Mouse (Mus musculus) MEL (cell line): ENCODE results near the gene Casz1. TPM values are rescaled to one million over a fixed set of nuclear protein-coding genes. Genes with fewer than 3 reads are reported as not detected.

ENCODE experiments used
- DNase-seq: peaks from one replicate; pipeline ENCODE4 v3.0.0; 2011; ENCODE audit warnings: low read depth, low spot score
- H3K27ac ChIP-seq: 2 replicates; pipeline ENCODE4 v1.5.1; 2012; ENCODE audit warnings: low read depth, mild to moderate bottlenecking, control low read depth, low read length, moderate library complexity; ENCODE audit not compliant: control insufficient read depth
- H3K27me3 ChIP-seq, 2 experiments: fragments of 150-350 bp in 1 of 2; sonication (generic) in 1 of 2; 2 replicates each; pipeline ENCODE4 v1.6.1; 2012; ENCODE audit warnings: low read length in 2 of 2, mild to moderate bottlenecking in 2 of 2, improper control_type of control experiment in 1 of 2, moderate library complexity in 1 of 2; ENCODE audit not compliant: insufficient read depth in 2 of 2, control insufficient read depth in 1 of 2
- H3K36me3 ChIP-seq, 2 experiments: 2 replicates each; pipeline ENCODE4 v1.6.1; 2012 to 2014; ENCODE audit warnings: low read length in 2 of 2, improper control_type of control experiment in 1 of 2, inconsistent platforms in 1 of 2, mild to moderate bottlenecking in 1 of 2; ENCODE audit not compliant: insufficient read depth in 2 of 2, control insufficient read depth in 1 of 2
- H3K4me1 ChIP-seq, 2 experiments: fragments of 150-350 bp in 1 of 2; sonication (generic) in 1 of 2; 2 replicates each; pipeline ENCODE4 v1.6.1; 2012; ENCODE audit warnings: low read length in 2 of 2, improper control_type of control experiment in 1 of 2, mild to moderate bottlenecking in 1 of 2; ENCODE audit not compliant: insufficient read depth in 2 of 2, control insufficient read depth in 1 of 2
- H3K4me3 ChIP-seq, 2 experiments: fragments of 150-350 bp in 1 of 2; sonication (generic) in 1 of 2; 2 replicates each; pipeline ENCODE4 v1.5.1; 2012; ENCODE audit warnings: low read depth in 2 of 2, low read length in 2 of 2, mild to moderate bottlenecking in 2 of 2, moderate library complexity in 2 of 2, control low read depth in 1 of 2, improper control_type of control experiment in 1 of 2; ENCODE audit not compliant: control insufficient read depth in 1 of 2, insufficient read depth in 1 of 2
- H3K79me2 ChIP-seq: 2 replicates; pipeline ENCODE4 v1.6.1; 2012; ENCODE audit warnings: mild to moderate bottlenecking, low read length, moderate library complexity; ENCODE audit not compliant: control insufficient read depth, poor library complexity, insufficient read depth
- H3K9ac ChIP-seq: 2 replicates; pipeline ENCODE4 v1.6.1; 2012; ENCODE audit warnings: low read depth, mild to moderate bottlenecking, control low read depth, low read length, moderate library complexity; ENCODE audit not compliant: control insufficient read depth, poor library complexity, severe bottlenecking
- H3K9me3 ChIP-seq: fragments of 150-350 bp; sonication (generic); replicated peaks from 2 replicates; pipeline ENCODE4 v1.6.1; 2012; ENCODE audit warnings: mild to moderate bottlenecking, low read length, improper control_type of control experiment, moderate library complexity; ENCODE audit not compliant: insufficient read depth
- BHLHE40 ChIP-seq: IDR thresholded peaks from 2 replicates; pipeline ENCODE4 v1.6.1; 2012; ENCODE audit warnings: low read depth, mild to moderate bottlenecking, inconsistent platforms, low read length, improper control_type of control experiment, borderline replicate concordance
- CHD1 ChIP-seq: IDR thresholded peaks from 2 replicates; pipeline ENCODE4 v1.6.1; 2012; ENCODE audit warnings: low read depth, mild to moderate bottlenecking, inconsistent platforms, low read length, improper control_type of control experiment
- CHD2 ChIP-seq: IDR thresholded peaks from 2 replicates; pipeline ENCODE4 v1.6.1; 2011; ENCODE audit warnings: low read length, improper control_type of control experiment
- CTCF ChIP-seq, 3 experiments: IDR thresholded peaks in 2 of 3; conservative IDR thresholded peaks in 1 of 3; 2 replicates each; pipeline ENCODE4 v1.5.1; 2011 to 2012; ENCODE audit warnings: low read length in 3 of 3, low read depth in 2 of 3, mild to moderate bottlenecking in 2 of 3, improper control_type of control experiment in 1 of 3, inconsistent platforms in 1 of 3, mixed read lengths in 1 of 3, moderate library complexity in 1 of 3; ENCODE audit not compliant: control insufficient read depth in 1 of 3, insufficient read depth in 1 of 3, poor library complexity in 1 of 3, severe bottlenecking in 1 of 3
- E2F4 ChIP-seq: IDR thresholded peaks from 2 replicates; pipeline ENCODE4 v1.6.1; 2011; ENCODE audit warnings: low read depth, low read length, improper control_type of control experiment, borderline replicate concordance
- ELF1 ChIP-seq: IDR thresholded peaks from 2 replicates; pipeline ENCODE4 v1.6.1; 2014; ENCODE audit warnings: low read depth, mild to moderate bottlenecking, inconsistent platforms, low read length, improper control_type of control experiment, moderate library complexity
- EP300 ChIP-seq, 2 experiments: IDR thresholded peaks; 2 replicates each; pipeline ENCODE4 v1.6.1; 2011; ENCODE audit warnings: improper control_type of control experiment in 2 of 2, low read length in 2 of 2, low read depth in 1 of 2, mild to moderate bottlenecking in 1 of 2
- ETS1 ChIP-seq: IDR thresholded peaks from 2 replicates; pipeline ENCODE4 v1.6.1; 2012; ENCODE audit warnings: low read depth, mild to moderate bottlenecking, inconsistent platforms, low read length, improper control_type of control experiment, moderate library complexity
- HCFC1 ChIP-seq: IDR thresholded peaks from 2 replicates; pipeline ENCODE4 v1.6.1; 2012; ENCODE audit warnings: low read depth, mild to moderate bottlenecking, inconsistent platforms, low read length, improper control_type of control experiment, moderate library complexity
- KAT2A ChIP-seq: conservative IDR thresholded peaks from 2 replicates; pipeline ENCODE4 v1.6.1; 2012; ENCODE audit warnings: low read depth, low read length, improper control_type of control experiment, inconsistent platforms
- MAFK ChIP-seq: IDR thresholded peaks from 2 replicates; pipeline ENCODE4 v1.6.1; 2011; ENCODE audit warnings: low read depth, mild to moderate bottlenecking, low read length, improper control_type of control experiment, borderline replicate concordance
- MAX ChIP-seq: IDR thresholded peaks from 2 replicates; pipeline ENCODE4 v1.6.1; 2011; ENCODE audit warnings: low read length, improper control_type of control experiment
- MXI1 ChIP-seq: IDR thresholded peaks from 2 replicates; pipeline ENCODE4 v1.6.1; 2011; ENCODE audit warnings: mild to moderate bottlenecking, low read depth, low read length, improper control_type of control experiment
- MYC ChIP-seq: IDR thresholded peaks from 2 replicates; pipeline ENCODE4 v1.6.1; 2011; ENCODE audit warnings: low read depth, mild to moderate bottlenecking, low read length, improper control_type of control experiment, moderate library complexity
- NELFE ChIP-seq: IDR thresholded peaks from 2 replicates; pipeline ENCODE4 v1.6.1; 2011; ENCODE audit warnings: low read depth, low read length, improper control_type of control experiment
- POLR2AphosphoS2 ChIP-seq: IDR thresholded peaks from 2 replicates; pipeline ENCODE4 v1.6.1; 2011; ENCODE audit warnings: low read length, improper control_type of control experiment
- POLR2AphosphoS5 ChIP-seq: IDR thresholded peaks from 2 replicates; pipeline ENCODE4 v1.6.1; 2012; ENCODE audit warnings: low read depth, borderline replicate concordance, mild to moderate bottlenecking, inconsistent platforms, low read length, moderate library complexity, mixed read lengths
- RAD21 ChIP-seq: IDR thresholded peaks from 2 replicates; pipeline ENCODE4 v1.6.1; 2011; ENCODE audit warnings: mild to moderate bottlenecking, low read depth, low read length, improper control_type of control experiment
- RCOR1 ChIP-seq: IDR thresholded peaks from 2 replicates; pipeline ENCODE4 v1.6.1; 2012; ENCODE audit warnings: low read depth, mild to moderate bottlenecking, inconsistent platforms, low read length, improper control_type of control experiment
- SIN3A ChIP-seq: IDR thresholded peaks from 2 replicates; pipeline ENCODE4 v1.6.1; 2012; ENCODE audit warnings: low read length, improper control_type of control experiment, inconsistent platforms
- TBP ChIP-seq: IDR thresholded peaks from 2 replicates; pipeline ENCODE4 v1.8.0; 2011; ENCODE audit warnings: low read depth, low read length, improper control_type of control experiment
- USF2 ChIP-seq, 2 experiments: IDR thresholded peaks; 2 replicates each; pipeline ENCODE4 v1.6.1; 2011 to 2012; ENCODE audit warnings: improper control_type of control experiment in 2 of 2, low read length in 2 of 2, borderline replicate concordance in 1 of 2, inconsistent platforms in 1 of 2, low read depth in 1 of 2, mild to moderate bottlenecking in 1 of 2; ENCODE audit not compliant: insufficient read depth in 1 of 2
- ZC3H11A ChIP-seq: IDR thresholded peaks from 2 replicates; pipeline ENCODE4 v1.6.1; 2012; ENCODE audit warnings: low read depth, mild to moderate bottlenecking, inconsistent platforms, low read length, improper control_type of control experiment
- ZNF384 ChIP-seq: IDR thresholded peaks from 2 replicates; pipeline ENCODE4 v1.6.1; 2012; ENCODE audit warnings: low read depth, mild to moderate bottlenecking, inconsistent platforms, low read length, improper control_type of control experiment
- polyA plus RNA-seq, 2 experiments: library from polyadenylated mRNA; stranded (reverse) in 1 of 2; unstranded in 1 of 2; fragments of >175 nt in 1 of 2; fragments of >200 nt in 1 of 2; gene quantifications; 2 replicates each; pipeline versions ENCODE4 v1.2.1 to v1.2.4; 2012; ENCODE audit warnings: low replicate concordance in 2 of 2, low read depth in 1 of 2; ENCODE audit not compliant: insufficient read length in 2 of 2, insufficient read depth in 1 of 2, missing spikeins in 1 of 2
- total RNA-seq: library from RNA; depleted of rRNA; stranded (reverse); fragments of 300-350 nt; gene quantifications from 2 replicates; pipeline ENCODE4 v1.2.3, GENCODE M21; 2012

The Casz1 gene
- total and polyA plus RNA-seq, 3 experiments: 1.3 to 3.2 TPM; not detected in 1

DNA sequence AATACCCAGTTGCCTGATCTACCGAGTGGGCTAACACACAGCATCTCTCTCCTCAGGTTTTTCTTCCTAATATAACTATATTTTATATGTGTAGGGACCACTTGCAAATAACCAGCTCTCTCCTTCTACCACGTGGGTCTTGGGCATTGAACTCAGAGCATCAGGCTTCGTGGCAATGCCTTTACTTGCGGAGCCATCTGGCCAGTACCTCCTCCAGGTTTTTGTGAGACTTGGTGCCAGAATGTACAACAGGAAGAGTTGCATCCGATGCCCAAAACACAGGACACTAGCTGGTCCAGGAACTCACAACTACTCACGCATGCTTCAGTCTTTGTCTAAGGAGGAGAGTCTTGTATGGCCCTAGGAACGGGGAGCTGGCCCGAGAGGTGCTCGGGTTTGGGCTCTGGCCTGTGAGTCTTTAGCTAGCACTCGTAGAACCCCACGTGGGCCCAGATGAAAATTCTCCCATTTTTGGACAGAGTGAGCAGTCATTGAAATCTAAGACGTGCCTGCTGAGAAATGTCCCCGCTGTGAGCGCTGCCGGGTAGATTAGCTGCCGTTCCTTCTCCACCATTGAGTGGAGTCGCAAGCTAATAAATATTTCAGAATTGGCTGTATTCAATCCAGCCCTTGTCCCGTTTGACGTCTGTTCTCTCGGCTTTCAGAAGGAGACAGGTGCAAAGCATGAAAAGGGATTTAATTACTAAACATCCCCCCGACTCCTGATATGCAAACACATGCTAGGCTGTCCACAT lies 38.0 kb upstream of the Casz1 start:
- TF ChIP-seq MAFK (no peak), NELFE (no peak), CTCF (IDR thresholded peaks at IDR 0.05 in 2 of 3, conservative IDR thresholded peaks at IDR 0.05 in 1 of 3; ENCODE audit: control insufficient read depth in 1 of 3, insufficient read depth in 1 of 3, low read depth in 2 of 3, low read length in 3 of 3, poor library complexity in 1 of 3, severe bottlenecking in 1 of 3) (no peak), RAD21 (no peak), MYC (no peak), ETS1 (no peak), SIN3A (no peak), EP300 (IDR thresholded peaks at IDR 0.05; ENCODE audit: low read depth in 1 of 2, low read length in 2 of 2) (no peak), KAT2A (no peak), ZC3H11A (no peak), RCOR1 (no peak), MAX (no peak), USF2 (IDR thresholded peaks at IDR 0.05; ENCODE audit: borderline replicate concordance in 1 of 2, insufficient read depth in 1 of 2, low read depth in 1 of 2, low read length in 2 of 2) (no peak), E2F4 (no peak), POLR2AphosphoS2 (no peak), TBP (no peak)
- Histone ChIP-seq H3K9me3 (no peaks in the 10 kb centered on the region), H3K27ac (no peak overlapping the region), H3K36me3 (no peaks in the 10 kb centered on the region), H3K79me2 (no peaks in the 10 kb centered on the region), H3K4me3 (no peak overlapping the region), H3K4me1 (no peaks in the 10 kb centered on the region), H3K9ac (no peak overlapping the region), H3K27me3 (no peaks in the 10 kb centered on the region)
- no peak for DNase-seq

GRCm38 (mm10) chr4:148767655-148768305 lies 36.4 kb upstream of the Casz1 start:
- H3K27me3 ChIP-seq: no peaks in the 10 kb centered on the region
- no peaks in the 10 kb centered on the region for H3K36me3 ChIP-seq
- H3K4me3 ChIP-seq: no peak overlapping the region
- H3K79me2 ChIP-seq: no peaks in the 10 kb centered on the region
- no peaks in the 10 kb centered on the region; a peak in 1 of 4 replicates for H3K4me1 ChIP-seq
- H3K27ac ChIP-seq: no peak overlapping the region
- TF ChIP-seq TBP (no peak), MXI1 (no peak), BHLHE40 (no peak), USF2 (IDR thresholded peaks at IDR 0.05; ENCODE audit: borderline replicate concordance in 1 of 2, insufficient read depth in 1 of 2, low read depth in 1 of 2, low read length in 2 of 2) (no peak), HCFC1 (no peak), CHD1 (no peak), ELF1 (no peak), POLR2AphosphoS5 (no peak), CHD2 (no peak), ZC3H11A (no peak), ZNF384 (no peak), MYC (no peak)
- no peaks in the 10 kb centered on the region for H3K9me3 ChIP-seq
- H3K9ac ChIP-seq: no peak overlapping the region
- peak; percentile 36 for DNase-seq
